Mouse (Mus musculus) C2C12 (cell line): ENCODE measurements around the gene Zfp827. TPM values are rescaled to one million over a fixed set of nuclear protein-coding genes. Genes with fewer than 3 reads are reported as not detected.

Experiments
- H3K27me3 ChIP-seq: one replicate; pipeline ENCODE4 v1.6.1; 2011; ENCODE audit not compliant: control insufficient read depth, insufficient read depth, insufficient read length
- H3K36me3 ChIP-seq: one replicate; pipeline ENCODE4 v1.6.1; 2011; ENCODE audit not compliant: control insufficient read depth, insufficient read depth
- H3K4me3 ChIP-seq: one replicate; pipeline ENCODE4 v1.5.1; 2011; ENCODE audit warnings: mild to moderate bottlenecking, control low read depth; ENCODE audit not compliant: poor library complexity, insufficient read depth, severe bottlenecking
- H3K79me2 ChIP-seq: one replicate; pipeline ENCODE4 v1.6.1; 2011; ENCODE audit not compliant: control insufficient read depth, insufficient read depth
- H3K79me3 ChIP-seq: one replicate; pipeline ENCODE4 v1.6.1; 2011; ENCODE audit warnings: low read depth, control low read depth
- H3ac ChIP-seq: one replicate; pipeline ENCODE3; 2011; ENCODE audit warnings: low read depth; ENCODE audit not compliant: control insufficient read depth, insufficient read length
- CEBPB ChIP-seq: IDR thresholded peaks from one replicate; pipeline ENCODE4 v1.6.1; 2011; ENCODE audit warnings: low read depth, mild to moderate bottlenecking, control low read depth, moderate library complexity
- CTCF ChIP-seq: IDR thresholded peaks from one replicate; pipeline ENCODE4 v1.5.1; 2011; ENCODE audit not compliant: control insufficient read depth, insufficient read depth, insufficient read length
- FOSL1 ChIP-seq: IDR thresholded peaks from one replicate; pipeline ENCODE4 v1.8.0; 2011; ENCODE audit warnings: mild to moderate bottlenecking, low read length; ENCODE audit not compliant: poor library complexity, insufficient read depth, severe bottlenecking
- MAX ChIP-seq: IDR thresholded peaks from one replicate; pipeline ENCODE4 v1.6.1; 2011; ENCODE audit warnings: mild to moderate bottlenecking, control low read depth
- MYOD1 ChIP-seq: IDR thresholded peaks from one replicate; pipeline ENCODE4 v1.6.1; 2011; ENCODE audit warnings: low read depth; ENCODE audit not compliant: control insufficient read depth, insufficient read length
- MYOG ChIP-seq: IDR thresholded peaks from one replicate; pipeline ENCODE4 v1.6.1; 2011; ENCODE audit not compliant: control insufficient read depth, insufficient read length; ENCODE audit errors: extremely low read depth
- USF1 ChIP-seq: IDR thresholded peaks from one replicate; pipeline ENCODE4 v1.6.1; 2011; ENCODE audit warnings: low read depth, mild to moderate bottlenecking, control low read depth, moderate library complexity
- polyA plus RNA-seq: library from polyadenylated mRNA; unstranded; fragments of >200 nt; fragmentation: generic; extraction: Trizol; gene quantifications from one replicate; pipeline ENCODE4 v1.2.1, GENCODE M21; 2012; ENCODE audit warnings: missing spikeins

Zfp827 gene
- polyA plus RNA-seq, 1 experiment, result 7.6 TPM

- no peaks in the 10 kb centered on the region for H3K27me3 ChIP-seq
- H3K36me3 ChIP-seq, result peaks cover 32% of the 10 kb centered on the region
- no peak for TF ChIP-seq MYOG
- TF ChIP-seq MYOD1, result no peak
- no peak for TF ChIP-seq CTCF
- TF ChIP-seq USF1, result no peak
- TF ChIP-seq MAX, result no peak
- no peak for TF ChIP-seq CEBPB
- TF ChIP-seq FOSL1, result no peak
- no peak overlapping the region for H3K4me3 ChIP-seq
- no peak overlapping the region for H3ac ChIP-seq
- H3K79me2 ChIP-seq, result peaks cover 5% of the 10 kb centered on the region
- peaks cover 3% of the 10 kb centered on the region for H3K79me3 ChIP-seq
These were observed 66.2 kb downstream of the Zfp827 start for GRCm38 (mm10) chr8:79094422-79094821.

- peaks cover 3% of the 10 kb centered on the region for H3K79me3 ChIP-seq
- H3K36me3 ChIP-seq, result peaks cover 32% of the 10 kb centered on the region
- no peaks in the 10 kb centered on the region for H3K27me3 ChIP-seq
- no peak overlapping the region for H3K4me3 ChIP-seq
- H3ac ChIP-seq, result no peak overlapping the region
- peaks cover 5% of the 10 kb centered on the region for H3K79me2 ChIP-seq
- TF ChIP-seq USF1, result no peak
- TF ChIP-seq CEBPB, result no peak
- TF ChIP-seq CTCF, result no peak
- no peak for TF ChIP-seq FOSL1
- TF ChIP-seq MAX, result no peak
- no peak for TF ChIP-seq MYOG
- TF ChIP-seq MYOD1, result no peak
These were observed 66.9 kb downstream of the Zfp827 start for GRCm38 (mm10) chr8:79095162-79095561.

GRCm38 (mm10) chr8:79096970-79097369 is 68.7 kb downstream of the Zfp827 start:
- peaks cover 29% of the 10 kb centered on the region for H3K36me3 ChIP-seq
- no peak for TF ChIP-seq CTCF
- peak; percentile 32 for TF ChIP-seq MAX
- no peak overlapping the region for H3K4me3 ChIP-seq
- H3ac ChIP-seq, result peak overlapping the region; percentile 52
- H3K79me2 ChIP-seq, result peaks cover 5% of the 10 kb centered on the region
- no peaks in the 10 kb centered on the region for H3K27me3 ChIP-seq
- H3K79me3 ChIP-seq, result peaks cover 3% of the 10 kb centered on the region

- peaks cover 11% of the 10 kb centered on the region for H3K36me3 ChIP-seq
- H3K27me3 ChIP-seq, result no peaks in the 10 kb centered on the region
- no peak overlapping the region for H3K4me3 ChIP-seq
- TF ChIP-seq MYOD1 (no peak), MAX (no peak), MYOG (no peak), USF1 (no peak), CEBPB (no peak), CTCF (no peak), FOSL1 (no peak)
- no peak overlapping the region for H3ac ChIP-seq
- peaks cover 1% of the 10 kb centered on the region for H3K79me2 ChIP-seq
- H3K79me3 ChIP-seq, result peaks cover 3% of the 10 kb centered on the region
These were observed 74.5 kb downstream of the Zfp827 start for GRCm38 (mm10) chr8:79102707-79103106.

GRCm38 (mm10) chr8:79103185-79103878 is 75.1 kb downstream of the Zfp827 start:
- TF ChIP-seq CEBPB (no peak), FOSL1 (no peak), MYOD1 (no peak), MYOG (no peak), CTCF (no peak), MAX (no peak), USF1 (no peak)
- H3K36me3 ChIP-seq, result peaks cover 9% of the 10 kb centered on the region

GRCm38 (mm10) chr8:79103923-79104580 is 75.8 kb downstream of the Zfp827 start:
- Histone ChIP-seq H3K36me3 (peaks cover 9% of the 10 kb centered on the region), H3ac (no peak overlapping the region), H3K27me3 (no peaks in the 10 kb centered on the region), H3K79me3 (peaks cover 2% of the 10 kb centered on the region), H3K4me3 (no peak overlapping the region), H3K79me2 (no peaks in the 10 kb centered on the region)
- TF ChIP-seq CTCF (no peak), MYOG (no peak), FOSL1 (no peak), USF1 (no peak), MYOD1 (no peak), MAX (no peak), CEBPB (no peak)

More at GRCm38 (mm10) chr8:79103185-79103878, 75.1 kb downstream of the Zfp827 start:
- Histone ChIP-seq H3K4me3 (no peak overlapping the region), H3ac (no peak overlapping the region), H3K27me3 (no peaks in the 10 kb centered on the region), H3K79me3 (peaks cover 2% of the 10 kb centered on the region), H3K79me2 (no peaks in the 10 kb centered on the region)
